Mouse (Mus musculus): ENCODE data around the gene Gm47955.
"Not testable (repeated sequence)": the region's sequence is repeated elsewhere in the genome, so short reads cannot be mapped to it uniquely, and the experiment has no call there.

DNA sequence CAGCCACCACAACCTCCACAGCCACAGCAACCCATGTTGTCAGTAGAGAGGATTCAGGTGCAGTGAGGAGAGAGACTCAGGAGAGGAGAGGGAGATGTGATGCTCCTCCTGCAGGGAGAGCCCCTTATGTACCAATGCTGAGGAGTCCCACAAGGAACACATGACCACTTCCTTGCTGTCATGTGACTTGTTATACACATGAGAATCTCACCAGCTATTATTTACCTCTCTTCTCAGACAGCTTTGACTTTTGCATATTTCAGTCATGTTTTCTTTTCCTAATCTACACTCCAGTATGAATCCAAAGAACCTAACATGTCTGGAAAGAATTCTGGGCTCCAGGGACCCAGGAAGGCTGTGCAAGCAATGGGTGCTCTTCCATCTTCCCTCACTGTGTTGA, 4.2 kb upstream of the Gm47955 start, which contains the start of gene Gm7544:
- not testable (repeated sequence) for TF ChIP-seq CTCF (IDR thresholded peaks at IDR 0.05; ENCODE audit: extremely low read depth, insufficient read length, insufficient replicate concordance, low read depth, low read length); POLR2A (IDR thresholded peaks at IDR 0.05; ENCODE audit: low read depth, low read length)
